Mouse (Mus musculus) urinary bladder, postnatal 25 days (tissue): ENCODE results near the gene Sema3b.

Source experiments
- DNase-seq: peaks from one replicate; pipeline ENCODE4 v3.0.0; 2022; ENCODE audit warnings: low spot score

Gene Sema3b

GRCm38 (mm10) chr9:107612191-107612944 lies 3.3 kb upstream of the Sema3b start:
- DNase-seq, result peak; percentile 99

DNA sequence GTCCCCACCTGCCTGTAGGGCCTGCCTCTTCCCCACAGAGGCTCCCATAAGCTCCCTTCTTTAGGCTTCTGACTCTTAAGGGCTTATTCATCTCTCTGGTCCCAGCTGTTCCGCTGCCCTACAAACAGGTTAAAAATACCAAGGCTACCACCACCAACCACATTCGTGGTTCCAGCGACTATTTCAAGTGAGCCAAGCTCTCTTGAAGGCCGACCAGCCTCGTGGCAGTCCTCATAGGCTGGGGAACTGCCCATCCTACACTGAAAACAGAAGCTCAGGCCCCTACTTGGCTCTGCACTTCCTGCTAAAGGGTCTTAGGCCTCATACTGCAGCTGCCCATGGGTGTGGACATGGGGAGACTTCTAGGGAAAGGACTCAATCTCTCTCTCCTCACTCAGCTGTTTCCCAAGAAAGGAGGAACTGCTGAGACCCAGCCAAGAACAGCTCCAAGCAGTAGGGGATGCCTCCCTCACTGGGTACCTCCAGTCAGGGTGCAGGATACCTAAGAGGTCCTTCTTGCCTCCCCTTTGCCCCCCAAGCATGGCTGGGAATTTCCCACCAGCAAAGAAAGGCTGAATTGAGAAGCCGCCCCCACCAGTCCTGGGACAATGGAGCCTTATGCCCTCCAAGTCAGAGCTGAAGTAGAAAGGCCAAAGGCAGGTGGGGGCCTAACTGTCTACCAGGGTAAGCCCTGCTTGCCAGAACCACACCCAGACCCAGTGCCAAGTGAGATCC lies 2.6 kb upstream of the Sema3b start:
- DNase-seq, result no peak

GRCm38 (mm10) chr9:107609433-107609830 lies 403 bp upstream of the Sema3b start:
- no peak for DNase-seq

- no peak for DNase-seq
Measured at GRCm38 (mm10) chr9:107607653-107608245, 1.3 kb downstream of the Sema3b start.

DNA sequence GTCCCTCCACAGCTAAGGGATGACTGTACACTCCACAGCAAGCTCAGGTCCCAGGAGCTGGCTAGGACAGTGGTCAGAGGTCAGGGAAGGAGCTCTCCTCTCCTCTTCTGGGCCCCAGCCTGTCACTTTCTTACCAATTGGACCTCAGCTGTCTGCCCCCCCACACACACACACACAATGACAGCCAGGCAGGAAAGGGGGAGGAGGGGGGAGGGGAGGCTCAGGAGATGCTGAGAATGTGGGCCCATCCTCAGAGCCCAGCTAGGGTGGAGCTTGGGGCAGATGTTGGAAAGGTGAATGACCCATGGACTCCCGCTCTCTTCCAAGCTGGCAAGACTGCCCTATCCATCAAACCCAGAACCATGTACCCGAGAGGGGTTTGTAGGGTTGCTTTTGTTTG lies 2.0 kb downstream of the Sema3b start:
- no peak for DNase-seq

- DNase-seq, result no peak
Measured at GRCm38 (mm10) chr9:107606591-107606990, 2.4 kb downstream of the Sema3b start.

GRCm38 (mm10) chr9:107605041-107605661 lies 3.9 kb downstream of the Sema3b start:
- no peak for DNase-seq

DNA sequence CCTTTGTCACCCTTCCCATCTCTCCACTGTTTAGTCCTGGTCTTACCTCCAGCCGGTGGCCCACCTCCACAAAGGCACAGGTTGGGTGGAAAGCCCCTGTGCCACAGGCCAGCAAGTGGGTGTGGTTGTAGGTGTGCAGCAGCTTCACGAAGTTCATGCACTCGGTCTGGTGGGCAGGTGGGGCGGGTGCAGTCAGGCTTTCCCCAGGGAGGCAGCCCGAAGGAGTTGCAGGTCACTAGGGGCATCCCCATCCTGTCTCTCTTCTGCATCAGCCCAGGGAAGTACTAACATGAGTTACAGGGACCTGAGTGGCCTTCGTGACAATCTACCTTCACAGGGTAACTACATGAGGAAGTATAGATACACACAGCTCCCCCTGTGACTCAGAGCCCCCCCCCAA lies 5.8 kb downstream of the Sema3b start:
- no peak for DNase-seq

GRCm38 (mm10) chr9:107602068-107602648 lies 6.9 kb downstream of the Sema3b start:
- peak; percentile 97 for DNase-seq

GRCm38 (mm10) chr9:107601275-107601674 lies 7.8 kb downstream of the Sema3b start:
- no peak for DNase-seq

GRCm38 (mm10) chr9:107600745-107601144 lies 8.3 kb downstream of the Sema3b start:
- DNase-seq, result no peak

GRCm38 (mm10) chr9:107599842-107600241 lies 9.2 kb downstream of the Sema3b start:
- no peak for DNase-seq

DNA sequence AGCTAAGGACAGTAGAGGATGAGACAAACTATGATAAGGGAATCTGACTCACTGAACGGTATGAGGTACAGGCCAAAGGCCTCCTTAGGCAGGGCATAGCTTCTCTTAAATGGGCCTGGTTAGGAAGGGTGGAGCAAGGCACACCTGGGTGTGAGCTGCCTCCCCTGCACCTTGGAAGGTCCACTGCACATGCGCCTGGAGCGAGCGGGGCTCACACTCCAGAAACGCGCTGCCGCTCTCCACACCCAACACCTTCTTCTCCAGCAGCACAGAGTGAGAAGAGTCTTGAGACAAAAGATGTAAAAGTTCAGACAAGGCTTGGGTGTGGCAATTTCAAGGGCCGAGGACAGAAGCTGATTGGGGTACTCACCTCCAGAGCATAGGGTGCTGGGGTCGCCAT lies 9.6 kb downstream of the Sema3b start:
- DNase-seq, result no peak

GRCm38 (mm10) chr9:107598385-107598784 lies 10.6 kb downstream of the Sema3b start:
- no peak for DNase-seq

- no peak for DNase-seq
Measured at GRCm38 (mm10) chr9:107596619-107597569, 12.1 kb downstream of the Sema3b start.

GRCm38 (mm10) chr9:107594281-107595062 lies 14.6 kb downstream of the Sema3b start:
- no peak for DNase-seq

DNA sequence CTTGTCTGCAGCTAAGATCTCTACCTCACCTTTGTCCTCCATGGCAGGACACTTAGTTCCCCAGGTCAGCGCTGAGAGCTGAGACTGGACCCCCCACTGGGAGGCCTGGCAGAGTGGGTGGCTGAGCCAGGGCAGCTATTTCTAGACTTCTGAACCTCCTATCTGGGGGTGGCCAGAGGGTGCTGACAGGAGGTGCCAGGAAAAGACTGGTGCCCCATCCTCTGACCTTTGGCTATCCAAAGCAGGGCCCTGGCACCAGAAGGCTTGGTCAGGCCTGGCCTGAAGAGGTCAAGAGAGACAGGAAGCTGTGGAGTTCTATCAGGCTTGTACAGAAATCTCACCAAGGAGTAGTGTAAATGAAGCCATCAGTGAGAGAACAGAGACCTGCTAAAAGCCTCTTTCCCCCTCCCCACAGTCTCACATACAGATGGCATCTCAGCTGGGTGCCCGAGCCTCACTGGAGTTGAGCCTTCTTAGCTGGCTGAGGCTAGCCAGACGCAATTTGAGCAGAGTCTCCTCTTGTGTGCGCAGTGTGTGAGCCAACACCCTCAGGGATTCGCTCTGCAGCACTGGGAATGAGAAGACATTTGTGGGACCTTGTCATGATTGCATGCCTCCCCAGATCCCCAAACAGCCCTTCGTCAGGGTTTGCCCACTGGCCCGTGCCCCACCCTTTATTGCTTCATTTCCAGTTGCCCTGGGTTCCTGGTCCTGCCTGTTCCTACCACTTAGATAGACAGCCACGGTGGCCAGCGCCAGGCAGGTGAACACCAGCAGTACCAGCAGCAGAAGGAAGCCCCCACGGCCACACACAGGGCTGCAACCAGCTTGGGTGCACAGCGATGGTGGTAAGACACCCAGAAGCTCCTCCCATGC lies 15.7 kb downstream of the Sema3b start:
- no peak for DNase-seq

- no peak for DNase-seq
Measured at GRCm38 (mm10) chr9:107590773-107591060, 18.3 kb downstream of the Sema3b start.

DNA sequence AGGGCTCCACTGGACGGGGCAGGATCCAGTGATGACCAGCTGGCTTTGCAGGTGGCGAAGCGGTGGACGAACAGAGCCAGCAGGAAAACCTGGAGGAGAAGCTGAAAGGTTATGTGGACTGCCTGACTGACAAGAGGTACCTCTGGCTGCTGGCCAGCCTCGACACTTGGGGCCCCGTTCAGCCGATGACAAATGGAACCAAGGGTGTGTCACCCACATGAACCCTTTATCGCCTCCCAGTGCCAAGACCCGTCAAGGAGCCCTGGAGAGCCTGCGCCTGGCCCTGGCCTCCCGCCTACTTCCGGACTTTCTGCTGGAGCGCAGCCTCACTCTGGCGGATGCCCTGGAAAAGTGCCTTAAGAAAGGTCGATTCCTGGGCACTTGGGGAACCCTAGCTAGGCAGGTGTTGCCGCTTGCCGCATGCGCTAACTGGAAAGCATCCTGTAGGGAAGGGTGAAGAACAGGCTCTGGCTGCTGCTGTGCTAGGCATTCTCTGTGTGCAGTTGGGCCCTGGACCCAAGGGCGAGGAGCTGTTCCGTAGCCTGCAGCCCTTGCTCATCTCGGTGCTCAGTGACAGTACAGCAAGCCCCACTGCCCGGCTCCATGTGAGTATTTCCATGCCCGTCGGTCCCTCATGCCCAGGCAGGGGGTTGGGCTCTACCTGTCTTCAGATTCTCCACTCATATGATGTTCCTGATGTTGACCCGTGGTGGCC lies 18.8 kb downstream of the Sema3b start:
- DNase-seq, result no peak
